Mouse (Mus musculus) c-Kit-positive CD71-negative TER-119-negative erythroid progenitor cells, embryonic 14.5 days (primary cell): ENCODE data around the gene Dusp18.

Experiments
- DNase-seq: peaks from one replicate; pipeline ENCODE4 v3.0.0-alpha.2; 2013; ENCODE audit warnings: low read depth

The Dusp18 gene

GRCm38 (mm10) chr11:3894406-3895281 is at the start of gene Dusp18, which contains the start of gene 4921536K21Rik:
Dusp18 (plus strand) TSS chr11:3895240.
4921536K21Rik (minus strand) TSS chr11:3895098.
- DNase-seq = peak; percentile 95

- no peak for DNase-seq
These were observed 48.7 kb upstream of the Dusp18 start for GRCm38 (mm10) chr11:3846351-3846750.

GRCm38 (mm10) chr11:3849469-3850314 is 45.3 kb upstream of the Dusp18 start:
- no peak for DNase-seq

GRCm38 (mm10) chr11:3850315-3850614 is 44.8 kb upstream of the Dusp18 start:
- no peak for DNase-seq

GRCm38 (mm10) chr11:3850746-3851277 is 44.2 kb upstream of the Dusp18 start:
- no peak for DNase-seq

- DNase-seq = no peak
These were observed 43.2 kb upstream of the Dusp18 start for GRCm38 (mm10) chr11:3851872-3852271.

- DNase-seq = no peak
These were observed 42.0 kb upstream of the Dusp18 start for GRCm38 (mm10) chr11:3853031-3853430.

- no peak for DNase-seq
These were observed 41.5 kb upstream of the Dusp18 start for GRCm38 (mm10) chr11:3853481-3854034.

- no peak for DNase-seq
These were observed 40.9 kb upstream of the Dusp18 start for GRCm38 (mm10) chr11:3854156-3854555.

- DNase-seq = no peak
These were observed 39.2 kb upstream of the Dusp18 start for GRCm38 (mm10) chr11:3855846-3856245.

- DNase-seq = no peak
These were observed 37.1 kb upstream of the Dusp18 start for GRCm38 (mm10) chr11:3857902-3858301.

- no peak for DNase-seq
These were observed 35.3 kb upstream of the Dusp18 start for GRCm38 (mm10) chr11:3859778-3860177.

GRCm38 (mm10) chr11:3860361-3860760 is 34.7 kb upstream of the Dusp18 start:
- DNase-seq = no peak

- DNase-seq = no peak
These were observed 32.2 kb upstream of the Dusp18 start for GRCm38 (mm10) chr11:3862661-3863453.

- DNase-seq = peak; percentile 41
These were observed 31.5 kb upstream of the Dusp18 start, which contains the start of gene Osbp2 for GRCm38 (mm10) chr11:3863454-3864112. Osbp2 (minus strand) TSS chr11:3863903.

- DNase-seq = no peak
These were observed 30.7 kb upstream of the Dusp18 start for GRCm38 (mm10) chr11:3864343-3864742.

GRCm38 (mm10) chr11:3876419-3876818 is 18.6 kb upstream of the Dusp18 start:
- no peak for DNase-seq

GRCm38 (mm10) chr11:3878660-3879059 is 16.4 kb upstream of the Dusp18 start:
- DNase-seq = no peak

GRCm38 (mm10) chr11:3879836-3880235 is 15.2 kb upstream of the Dusp18 start:
- DNase-seq = peak; percentile 75

- no peak for DNase-seq
These were observed 11.3 kb upstream of the Dusp18 start for GRCm38 (mm10) chr11:3883711-3884110.

GRCm38 (mm10) chr11:3887331-3887730 is 7.7 kb upstream of the Dusp18 start:
- DNase-seq = no peak
